Mouse (Mus musculus) c-Kit-positive CD71-positive TER-119-positive erythroid progenitor cells, embryonic 14.5 days (primary cell): ENCODE data around the gene Vmn2r38.
"Not testable (repeated sequence)": the region's sequence is repeated elsewhere in the genome, so short reads cannot be mapped to it uniquely, and the experiment has no call there.

Experiments
- DNase-seq: peaks from one replicate; pipeline ENCODE4 v3.0.0-alpha.2; 2013; ENCODE audit warnings: low spot score

The Vmn2r38 gene

DNA sequence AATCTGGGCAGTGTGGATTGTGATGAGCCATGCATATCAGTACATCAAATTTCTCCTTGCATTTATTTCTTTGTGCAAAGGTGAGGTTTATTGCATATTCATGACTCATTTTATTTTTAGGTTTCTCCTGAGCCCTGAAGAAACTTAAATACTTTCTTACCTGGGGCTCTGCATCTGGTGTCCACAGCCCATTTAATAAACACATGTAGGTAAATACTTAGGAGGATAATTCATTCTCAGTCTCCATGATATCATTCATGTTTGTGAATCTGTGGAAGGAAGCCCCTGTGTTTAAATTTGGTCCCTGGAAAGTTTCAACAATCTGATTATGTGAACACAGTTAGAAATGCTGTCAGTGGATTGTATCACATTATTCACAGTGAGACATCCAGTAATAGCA is at the start of gene Vmn2r38:
Gene Vmn2r38 (minus strand): TSS at position 101 of the 400 bp plus-strand sequence.
- not testable (repeated sequence) for DNase-seq

DNA sequence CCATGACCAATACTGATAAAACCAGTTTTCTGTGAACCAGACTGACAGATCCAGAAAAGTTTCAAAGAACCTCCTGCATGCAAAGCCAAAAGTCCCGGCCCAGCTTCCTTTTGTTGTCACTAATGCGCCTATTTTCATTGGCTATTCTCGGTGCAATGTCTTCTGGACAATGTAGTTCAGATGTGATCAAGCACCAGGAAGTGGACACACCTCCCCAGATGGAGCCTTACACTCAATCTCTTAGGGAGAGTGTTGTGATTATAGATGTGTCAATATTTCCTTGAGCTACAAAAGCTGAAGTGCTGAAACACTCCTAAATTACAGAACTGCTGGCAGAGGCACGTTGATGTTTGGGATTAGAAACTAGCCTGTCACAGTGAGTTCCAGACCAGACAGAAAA is 32.3 kb downstream of the Vmn2r38 start:
- DNase-seq = not testable (repeated sequence)

GRCm38 (mm10) chr7:9030698-9031097 is 67.0 kb downstream of the Vmn2r38 start, which contains the start of gene Vmn2r39:
Gene Vmn2r39 (minus strand): TSS chr7:9030798.
- not testable (repeated sequence) for DNase-seq
